Mouse (Mus musculus): ENCODE results near the gene Clpsl2.

DNA sequence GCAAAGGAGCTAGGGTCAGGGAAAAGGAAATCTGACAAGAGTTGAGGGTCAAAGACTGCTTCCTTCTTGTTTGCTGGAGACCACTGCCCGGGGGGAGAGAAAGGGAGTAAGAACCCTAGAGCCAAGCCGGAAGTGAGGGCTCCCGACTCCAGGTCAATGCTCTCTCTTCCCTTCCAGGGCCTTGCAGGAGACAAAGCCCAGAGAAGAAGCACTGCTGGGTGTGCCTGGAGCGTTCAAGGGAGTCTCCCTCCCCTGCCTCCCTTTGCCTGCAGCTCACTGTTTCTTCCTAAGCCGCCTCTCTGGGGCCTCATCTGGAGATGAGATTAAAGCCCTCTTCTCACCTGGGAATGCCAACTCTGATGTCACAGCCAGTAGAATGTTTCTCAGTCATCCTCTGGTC is 42.3 kb upstream of the Clpsl2 start:
- TF ChIP-seq CTCF (IDR thresholded peaks at IDR 0.05; ENCODE audit: low read depth), result no peak
- no peak for TF ChIP-seq EP300 (IDR thresholded peaks at IDR 0.05; ENCODE audit: low read depth)

Data from heart, postnatal 0 days (tissue).